Mouse (Mus musculus) kidney, postnatal 10 days (tissue): ENCODE results near the gene Smarca4.

ENCODE experiments used
- DNase-seq: peaks from one replicate; pipeline ENCODE4 v3.0.0; 2021; ENCODE audit warnings: mixed read lengths

Gene Smarca4

GRCm38 (mm10) chr9:21601722-21602399 is 14.1 kb upstream of the Smarca4 start:
- DNase-seq = peak; percentile 80

GRCm38 (mm10) chr9:21604119-21604518 is 11.8 kb upstream of the Smarca4 start:
- DNase-seq = no peak

GRCm38 (mm10) chr9:21605865-21606264 is 10.1 kb upstream of the Smarca4 start:
- no peak for DNase-seq

GRCm38 (mm10) chr9:21606648-21607047 is 9.3 kb upstream of the Smarca4 start:
- DNase-seq = no peak

GRCm38 (mm10) chr9:21609861-21610260 is 6.1 kb upstream of the Smarca4 start:
- DNase-seq = no peak

GRCm38 (mm10) chr9:21614864-21615616 is 929 bp upstream of the Smarca4 start:
- no peak for DNase-seq

GRCm38 (mm10) chr9:21616232-21616781 is 338 bp downstream of the Smarca4 start:
- peak; percentile 97 for DNase-seq

GRCm38 (mm10) chr9:21617066-21617465 is 1.1 kb downstream of the Smarca4 start:
- peak; percentile 45 for DNase-seq

GRCm38 (mm10) chr9:21620229-21620628 is 4.3 kb downstream of the Smarca4 start:
- no peak for DNase-seq

GRCm38 (mm10) chr9:21622676-21623075 is 6.7 kb downstream of the Smarca4 start:
- DNase-seq = no peak

GRCm38 (mm10) chr9:21625342-21626339 is 9.7 kb downstream of the Smarca4 start:
- DNase-seq = no peak

- no peak for DNase-seq
Measured at GRCm38 (mm10) chr9:21626571-21626970, 10.6 kb downstream of the Smarca4 start.

- no peak for DNase-seq
Measured at GRCm38 (mm10) chr9:21627145-21627795, 11.3 kb downstream of the Smarca4 start.

GRCm38 (mm10) chr9:21630673-21631072 is 14.7 kb downstream of the Smarca4 start:
- DNase-seq = peak; percentile 70

GRCm38 (mm10) chr9:21633106-21633505 is 17.1 kb downstream of the Smarca4 start:
- DNase-seq = no peak

- DNase-seq = peak; percentile 23
Measured at GRCm38 (mm10) chr9:21635639-21636038, 19.7 kb downstream of the Smarca4 start.

- DNase-seq = no peak
Measured at GRCm38 (mm10) chr9:21639031-21639430, 23.1 kb downstream of the Smarca4 start.

- no peak for DNase-seq
Measured at GRCm38 (mm10) chr9:21646366-21646765, 30.4 kb downstream of the Smarca4 start.

GRCm38 (mm10) chr9:21647721-21648120 is 31.8 kb downstream of the Smarca4 start:
- peak; percentile 72 for DNase-seq

GRCm38 (mm10) chr9:21652263-21652662 is 36.3 kb downstream of the Smarca4 start:
- DNase-seq = no peak

- no peak for DNase-seq
Measured at GRCm38 (mm10) chr9:21653253-21653652, 37.3 kb downstream of the Smarca4 start.

GRCm38 (mm10) chr9:21662034-21662433 is 46.1 kb downstream of the Smarca4 start:
- no peak for DNase-seq
